Mouse (Mus musculus) heart, embryonic 10.5 days (tissue): ENCODE measurements around the gene Rnf169. TPM values are rescaled to one million over a fixed set of nuclear protein-coding genes. Genes with fewer than 3 reads are reported as not detected.

Source experiments
- DNase-seq: peaks from one replicate; pipeline ENCODE4 v3.0.0-alpha.2; 2017; ENCODE audit warnings: low spot score
- H3K27ac ChIP-seq: fragments of 300-500 bp; sonication (generic); 2 replicates; pipeline ENCODE4 v1.5.1; 2016; ENCODE audit warnings: mild to moderate bottlenecking
- H3K27me3 ChIP-seq: fragments of 300-500 bp; sonication (generic); 2 replicates; pipeline ENCODE4 v1.6.1; 2016; ENCODE audit warnings: mild to moderate bottlenecking; ENCODE audit not compliant: poor library complexity, insufficient read depth, severe bottlenecking
- H3K36me3 ChIP-seq: fragments of 300-500 bp; sonication (generic); 2 replicates; pipeline ENCODE4 v1.6.1; 2016; ENCODE audit warnings: mild to moderate bottlenecking, moderate library complexity
- H3K4me1 ChIP-seq: fragments of 300-500 bp; sonication (generic); 2 replicates; pipeline ENCODE4 v1.6.1; 2016; ENCODE audit warnings: mild to moderate bottlenecking
- H3K4me3 ChIP-seq: fragments of 300-500 bp; sonication (generic); 2 replicates; pipeline ENCODE4 v1.5.1; 2016; ENCODE audit warnings: mild to moderate bottlenecking, moderate library complexity
- H3K9me3 ChIP-seq: fragments of 300-500 bp; sonication (generic); 2 replicates; pipeline ENCODE4 v1.6.1; 2016; ENCODE audit warnings: mild to moderate bottlenecking, moderate library complexity
- WGBS: fragments of 180-500 bp; shearing (Covaris S2); methylation state at CpG from one replicate; pipeline ENCODE4 v1.1.7; 2016; 5-methylcytosine and 5-hydroxymethylcytosine counted together
- polyA plus RNA-seq: library from polyadenylated mRNA; unstranded; fragments of >200 nt; fragmentation: Nextera tagmentation; extraction: Ambion mirVana; gene quantifications from 2 replicates; pipeline ENCODE4 v1.2.1, GENCODE M21; 2016

The Rnf169 gene
- polyA plus RNA-seq, 1 experiment from 2014 or later = 4.3 TPM

GRCm38 (mm10) chr7:99893967-99894366 lies 86.3 kb downstream of the Rnf169 start:
- H3K4me1 ChIP-seq = peaks cover 5% of the 10 kb centered on the region; the same call in 1 of the 2 replicates
- WGBS = 75% methylated on average over 3 of the region's 3 CpGs
- H3K9me3 ChIP-seq = no peaks in the 10 kb centered on the region
- H3K36me3 ChIP-seq = no peaks in the 10 kb centered on the region
- H3K4me3 ChIP-seq = no peak overlapping the region
- no peak for DNase-seq
- peaks cover 9% of the 10 kb centered on the region; the same call in 1 of the 2 replicates for H3K27me3 ChIP-seq
- no peak overlapping the region for H3K27ac ChIP-seq

- no peaks in the 10 kb centered on the region for H3K9me3 ChIP-seq
- peaks cover 5% of the 10 kb centered on the region; the same call in 1 of the 2 replicates for H3K4me1 ChIP-seq
- H3K27me3 ChIP-seq = peaks cover 9% of the 10 kb centered on the region; the same call in 1 of the 2 replicates
- H3K4me3 ChIP-seq = no peak overlapping the region
- H3K36me3 ChIP-seq = no peaks in the 10 kb centered on the region
- WGBS = 79% methylated on average over 2 of the region's 2 CpGs
- no peak overlapping the region for H3K27ac ChIP-seq
- DNase-seq = no peak
These were observed 87.9 kb downstream of the Rnf169 start for GRCm38 (mm10) chr7:99892351-99892750.

- DNase-seq = no peak
- Histone ChIP-seq H3K27ac (no peak overlapping the region), H3K9me3 (no peaks in the 10 kb centered on the region), H3K4me1 (peaks cover 5% of the 10 kb centered on the region; the same call in 1 of the 2 replicates), H3K27me3 (peaks cover 7% of the 10 kb centered on the region; the same call in 1 of the 2 replicates), H3K36me3 (no peaks in the 10 kb centered on the region), H3K4me3 (no peak overlapping the region)
- 58% methylated on average over 3 of the region's 3 CpGs for WGBS
These were observed 88.8 kb downstream of the Rnf169 start for GRCm38 (mm10) chr7:99891471-99891870.

DNA sequence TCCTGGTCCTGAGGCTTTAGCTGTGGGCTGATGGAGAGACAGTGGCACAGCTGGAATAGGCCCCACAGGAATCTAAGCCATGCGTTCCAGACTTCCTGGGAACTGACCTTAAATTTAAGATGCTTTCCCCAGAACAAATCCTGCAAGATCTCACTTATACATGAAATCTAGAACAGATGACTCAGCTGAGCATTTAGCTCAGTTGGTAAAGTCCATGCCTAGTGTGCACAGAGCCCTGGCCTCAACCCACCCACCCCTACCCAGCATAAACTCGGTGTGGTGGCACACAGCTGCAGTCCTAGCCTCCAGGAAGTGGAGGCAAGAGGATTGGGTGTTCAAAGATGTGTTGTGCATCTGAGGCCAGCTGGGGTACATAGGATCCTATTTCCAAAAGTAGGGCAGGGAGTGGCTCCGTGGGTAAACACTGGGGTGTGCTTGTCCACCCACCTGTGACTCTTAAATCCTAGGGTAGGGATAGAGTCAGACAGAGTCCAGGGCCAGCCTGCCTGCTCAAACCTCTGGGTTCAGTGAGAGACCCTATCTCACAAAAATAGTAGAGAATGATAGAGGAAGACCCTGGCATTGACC lies 90.0 kb downstream of the Rnf169 start:
- H3K9me3 ChIP-seq = no peaks in the 10 kb centered on the region
- H3K4me3 ChIP-seq = no peak overlapping the region
- WGBS = 73% methylated on average over 3 of the region's 3 CpGs
- H3K36me3 ChIP-seq = no peaks in the 10 kb centered on the region
- no peak for DNase-seq
- no peak overlapping the region for H3K27ac ChIP-seq
- H3K27me3 ChIP-seq = no peaks in the 10 kb centered on the region
- peaks cover 5% of the 10 kb centered on the region; the same call in 1 of the 2 replicates for H3K4me1 ChIP-seq

DNA sequence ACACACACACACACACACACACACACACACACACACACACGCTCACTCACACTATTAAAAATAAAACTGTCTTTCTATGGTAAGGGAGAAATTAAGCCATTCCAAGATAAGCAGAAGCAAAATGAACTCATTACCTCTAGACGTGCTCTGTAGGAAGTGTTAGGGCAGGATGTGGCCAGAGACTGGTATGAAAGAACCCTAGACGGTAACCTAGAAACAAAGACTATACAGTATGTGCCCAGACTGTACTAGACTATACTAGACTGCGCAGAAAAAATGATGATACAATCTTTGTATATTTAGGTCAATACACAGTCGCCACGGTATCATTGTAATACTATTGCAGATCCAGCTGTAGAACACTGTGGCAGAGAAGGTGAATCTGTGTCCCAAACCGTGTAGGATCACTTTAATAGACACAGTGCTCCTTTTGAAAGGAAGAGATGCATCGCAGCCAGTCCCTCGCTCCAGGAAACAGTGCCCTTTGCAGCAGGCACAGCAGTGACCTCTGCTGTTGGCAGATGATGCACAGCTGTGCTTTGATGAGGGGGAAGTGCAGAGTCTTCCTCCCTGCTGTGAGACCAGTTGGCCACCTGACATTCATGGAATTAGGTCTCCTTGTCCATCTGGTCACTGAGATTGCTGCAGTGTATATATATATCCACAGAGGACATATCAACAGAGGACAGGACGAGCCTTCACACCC lies 90.9 kb downstream of the Rnf169 start:
- Histone ChIP-seq H3K36me3 (no peaks in the 10 kb centered on the region), H3K9me3 (no peaks in the 10 kb centered on the region), H3K4me1 (peaks cover 5% of the 10 kb centered on the region; the same call in 1 of the 2 replicates), H3K27ac (no peak overlapping the region), H3K4me3 (no peak overlapping the region), H3K27me3 (no peaks in the 10 kb centered on the region)
- DNase-seq = no peak
- WGBS = 48% methylated on average over 10 of the region's 10 CpGs

- DNase-seq = no peak
These were observed 92.5 kb downstream of the Rnf169 start for GRCm38 (mm10) chr7:99887743-99888142.

DNA sequence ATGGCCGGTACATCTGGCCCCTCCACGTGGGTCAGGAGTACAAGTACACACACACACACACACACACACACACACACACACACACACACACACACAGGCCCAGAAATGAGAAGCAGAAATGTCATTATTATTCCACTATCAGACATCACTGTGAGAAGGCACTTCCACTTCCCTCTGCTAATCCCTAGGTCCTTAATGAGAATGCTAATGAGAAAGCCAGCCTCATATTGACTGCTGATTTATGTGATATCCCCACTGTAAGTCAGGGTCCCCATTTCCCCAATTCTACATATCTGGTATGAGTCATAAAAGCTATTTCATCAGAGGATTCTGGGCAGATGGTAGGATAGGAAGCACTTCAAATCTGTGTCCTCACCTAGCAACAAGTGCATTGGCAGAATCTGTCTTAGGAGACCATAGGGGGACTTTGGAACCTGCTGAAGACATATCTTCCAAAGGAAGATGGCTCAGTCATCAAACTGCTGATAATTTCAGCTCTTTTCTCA lies 93.0 kb downstream of the Rnf169 start:
- no peak overlapping the region for H3K4me3 ChIP-seq
- 86% methylated on average over 2 of the region's 2 CpGs for WGBS
- H3K4me1 ChIP-seq = peaks cover 5% of the 10 kb centered on the region; the same call in 1 of the 2 replicates
- no peak for DNase-seq
- H3K27me3 ChIP-seq = no peaks in the 10 kb centered on the region
- H3K36me3 ChIP-seq = no peaks in the 10 kb centered on the region
- H3K9me3 ChIP-seq = no peaks in the 10 kb centered on the region
- H3K27ac ChIP-seq = no peak overlapping the region

More at GRCm38 (mm10) chr7:99887743-99888142, 92.5 kb downstream of the Rnf169 start:
- Histone ChIP-seq H3K27me3 (no peaks in the 10 kb centered on the region), H3K36me3 (no peaks in the 10 kb centered on the region), H3K4me3 (no peak overlapping the region), H3K9me3 (no peaks in the 10 kb centered on the region), H3K27ac (no peak overlapping the region), H3K4me1 (peaks cover 5% of the 10 kb centered on the region; the same call in 1 of the 2 replicates)

- Histone ChIP-seq H3K36me3 (no peaks in the 10 kb centered on the region), H3K4me1 (peaks cover 16% of the 10 kb centered on the region), H3K27ac (no peak overlapping the region), H3K9me3 (no peaks in the 10 kb centered on the region), H3K4me3 (no peak overlapping the region), H3K27me3 (peaks cover 5% of the 10 kb centered on the region; the same call in 1 of the 2 replicates)
- DNase-seq = no peak
- 71% methylated on average over 2 of the region's 2 CpGs for WGBS
These were observed 102.0 kb downstream of the Rnf169 start for GRCm38 (mm10) chr7:99878254-99878653.

- H3K27me3 ChIP-seq = peaks cover 5% of the 10 kb centered on the region; the same call in 1 of the 2 replicates
- 0% methylated on average over 3 of the region's 3 CpGs for WGBS
- H3K9me3 ChIP-seq = no peaks in the 10 kb centered on the region
- peak; percentile 92 for DNase-seq
- H3K4me3 ChIP-seq = no peak overlapping the region
- peaks cover 16% of the 10 kb centered on the region for H3K4me1 ChIP-seq
- H3K27ac ChIP-seq = no peak overlapping the region
- no peaks in the 10 kb centered on the region for H3K36me3 ChIP-seq
These were observed 103.9 kb downstream of the Rnf169 start for GRCm38 (mm10) chr7:99876345-99876744.

DNA sequence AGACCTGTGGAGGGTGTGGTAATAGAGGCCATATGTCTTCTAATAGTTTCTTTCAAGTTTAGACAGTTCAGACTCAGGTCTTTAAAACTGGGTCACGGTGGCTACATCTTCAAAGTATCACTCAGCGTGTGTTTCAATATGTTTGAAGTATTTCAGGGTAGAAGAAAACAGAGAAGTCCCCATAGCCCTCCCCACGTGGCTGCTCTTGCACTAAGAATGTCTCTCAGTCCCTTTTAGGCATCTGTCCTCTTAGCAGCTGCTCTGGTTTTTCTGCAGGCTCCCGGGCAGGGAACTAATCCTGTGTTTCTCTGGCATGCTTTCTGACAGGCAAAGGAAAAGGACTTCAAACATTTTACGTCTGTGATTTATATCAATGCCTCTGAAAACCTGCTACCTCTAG lies 104.4 kb downstream of the Rnf169 start:
- H3K4me1 ChIP-seq = peaks cover 20% of the 10 kb centered on the region
- no peaks in the 10 kb centered on the region for H3K36me3 ChIP-seq
- no peak overlapping the region for H3K27ac ChIP-seq
- H3K4me3 ChIP-seq = no peak overlapping the region
- H3K27me3 ChIP-seq = peaks cover 5% of the 10 kb centered on the region; the same call in 1 of the 2 replicates
- no peaks in the 10 kb centered on the region for H3K9me3 ChIP-seq
- no peak for DNase-seq
- WGBS = 40% methylated on average over 5 of the region's 5 CpGs

DNA sequence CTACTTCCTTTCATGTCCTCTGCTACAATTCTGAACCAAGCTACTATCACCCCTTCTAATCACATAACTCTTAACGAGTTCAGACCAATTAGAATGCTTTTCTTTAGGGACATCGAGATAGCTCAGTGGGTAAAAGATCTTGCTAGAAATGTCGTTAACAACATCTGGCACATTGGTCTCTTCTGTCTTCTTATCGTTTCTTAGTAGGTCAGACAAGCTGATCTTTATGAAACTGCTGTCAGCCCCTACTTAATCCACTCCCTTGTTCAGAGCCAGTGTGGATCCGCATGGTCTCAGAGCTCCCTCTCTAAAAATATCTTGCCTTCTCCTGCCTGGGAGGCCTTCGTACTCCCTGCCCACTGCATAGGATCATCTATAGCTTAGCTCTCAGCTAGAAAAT lies 106.3 kb downstream of the Rnf169 start:
- DNase-seq = no peak
- Histone ChIP-seq H3K27me3 (peaks cover 5% of the 10 kb centered on the region; the same call in 1 of the 2 replicates), H3K36me3 (no peaks in the 10 kb centered on the region), H3K4me3 (no peak overlapping the region), H3K9me3 (no peaks in the 10 kb centered on the region), H3K4me1 (peaks cover 20% of the 10 kb centered on the region), H3K27ac (no peak overlapping the region)
- 43% methylated on average over 6 of the region's 6 CpGs for WGBS
